Mouse (Mus musculus): ENCODE results near the gene Pacrg.

DNA sequence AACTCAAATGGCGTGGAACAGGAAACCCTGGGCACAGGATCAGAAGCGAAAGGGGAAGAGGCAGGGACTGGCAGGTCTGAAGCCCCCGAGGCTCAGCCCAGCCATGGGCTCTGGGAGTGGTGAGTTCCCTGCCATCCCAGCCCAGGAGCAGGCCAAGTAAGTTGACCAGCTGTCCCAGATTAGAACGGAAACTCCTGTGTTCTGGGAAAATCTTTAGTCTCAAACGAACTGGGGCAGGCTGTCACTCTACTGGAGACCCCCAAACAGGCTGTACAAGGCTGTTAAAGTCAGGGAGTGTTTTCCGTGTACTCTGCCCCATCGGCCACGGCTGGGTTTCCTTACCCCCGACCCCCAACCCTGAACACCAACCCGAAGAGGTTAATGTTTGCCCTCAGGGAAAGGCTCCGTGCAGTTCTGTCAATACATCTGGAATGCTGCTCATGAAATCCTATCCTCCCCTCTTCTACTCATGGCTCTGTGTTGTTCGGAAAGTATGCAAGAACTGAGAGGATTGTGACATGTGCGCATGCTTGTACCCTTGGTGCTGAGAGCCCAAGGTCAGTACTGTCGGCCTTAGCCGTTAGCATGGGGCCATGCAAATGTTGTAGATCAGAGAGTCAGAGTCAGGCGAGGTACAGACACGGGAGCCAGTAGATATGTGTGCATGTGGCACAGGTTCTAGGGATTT lies 360.9 kb downstream of the Pacrg start:
- TF ChIP-seq CTCF (IDR thresholded peaks at IDR 0.05; ENCODE audit: control insufficient read depth, insufficient read depth, insufficient read length) (no peak), USF1 (IDR thresholded peaks at IDR 0.05; ENCODE audit: low read depth) (no peak), CEBPB (IDR thresholded peaks at IDR 0.05; ENCODE audit: low read depth) (no peak), MAX (IDR thresholded peaks at IDR 0.05) (no peak)
